Mouse (Mus musculus): ENCODE data around the gene Vmn2r43.
"Not testable (repeated sequence)": the region's sequence is repeated elsewhere in the genome, so short reads cannot be mapped to it uniquely, and the experiment has no call there.

Vmn2r43 gene

DNA sequence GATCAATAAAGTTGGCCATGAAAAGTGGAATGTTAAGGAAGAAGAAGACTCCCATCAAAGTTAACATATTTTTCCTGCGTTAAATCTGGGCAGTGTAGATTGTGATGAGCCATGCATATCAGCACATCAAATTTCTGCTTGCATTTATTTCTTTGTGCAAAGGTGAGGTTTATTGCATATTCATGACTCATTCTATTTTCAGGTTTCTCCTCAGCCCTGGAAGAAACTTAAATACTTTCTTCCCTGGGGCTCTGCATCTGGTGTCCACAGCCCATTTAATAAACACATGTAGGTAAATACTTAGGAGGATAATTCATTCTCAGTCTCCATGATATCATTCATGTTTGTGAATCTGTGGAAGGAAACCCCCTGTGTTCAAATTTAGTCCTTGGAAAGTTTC lies at the start of gene Vmn2r43:
Gene Vmn2r43 (minus strand): TSS at position 101 of the 400 bp plus-strand sequence.
- DNase-seq: not testable (repeated sequence)

- not testable (repeated sequence) for DNase-seq
Observed at GRCm38 (mm10) chr7:8200220-8200619, 60.2 kb downstream of the Vmn2r43 start, which contains the start of gene Vmn2r42. TSS of gene Vmn2r42 (minus strand) at chr7:8200320.
